Mouse (Mus musculus): ENCODE data around the gene Chd1.

DNA sequence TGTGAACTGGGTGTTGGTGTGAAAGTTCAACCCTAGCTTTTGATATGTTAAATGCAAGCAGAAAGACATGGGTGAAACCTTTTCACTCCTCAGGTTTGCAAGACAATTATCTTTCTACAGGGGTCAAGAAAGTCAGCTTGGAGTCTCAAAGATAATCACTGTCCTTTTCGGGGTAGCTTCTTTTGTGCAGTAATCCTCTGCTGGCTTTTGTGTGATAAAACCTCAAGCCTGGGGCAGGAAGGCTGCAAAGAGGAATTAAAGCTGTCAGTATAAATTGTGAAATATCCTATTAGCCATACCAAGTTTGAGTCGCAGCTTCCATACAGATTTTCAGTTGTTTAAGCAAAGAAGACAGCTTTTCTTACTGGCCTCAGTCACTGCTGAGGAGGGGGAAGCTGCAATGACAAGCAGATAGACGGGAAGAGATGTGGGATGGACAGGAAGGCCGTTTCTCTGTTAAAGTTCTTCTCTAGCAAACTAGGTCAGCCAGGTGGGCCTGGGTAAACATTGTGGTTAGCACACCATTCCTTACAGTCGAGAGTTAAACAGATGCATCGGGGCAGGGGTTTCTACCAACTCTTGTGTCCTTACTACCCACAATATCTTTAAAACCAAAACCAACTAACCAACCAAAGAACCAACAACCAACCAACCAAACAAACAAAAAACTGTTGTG, 26.7 kb upstream of the Chd1 start:
- TF ChIP-seq POLR2A (IDR thresholded peaks at IDR 0.05; ENCODE audit: borderline replicate concordance, insufficient read depth, low read length) (no peak), CTCF (IDR thresholded peaks at IDR 0.05; ENCODE audit: borderline replicate concordance, insufficient read depth, low read depth, low read length) (no peak)
